Mouse (Mus musculus): ENCODE measurements around the gene Susd3. TPM values are rescaled to one million over a fixed set of nuclear protein-coding genes. Genes with fewer than 3 reads are reported as not detected.

The Susd3 gene
- polyA plus RNA-seq, 1 experiment from 2014 or later, result 0.86 TPM

DNA sequence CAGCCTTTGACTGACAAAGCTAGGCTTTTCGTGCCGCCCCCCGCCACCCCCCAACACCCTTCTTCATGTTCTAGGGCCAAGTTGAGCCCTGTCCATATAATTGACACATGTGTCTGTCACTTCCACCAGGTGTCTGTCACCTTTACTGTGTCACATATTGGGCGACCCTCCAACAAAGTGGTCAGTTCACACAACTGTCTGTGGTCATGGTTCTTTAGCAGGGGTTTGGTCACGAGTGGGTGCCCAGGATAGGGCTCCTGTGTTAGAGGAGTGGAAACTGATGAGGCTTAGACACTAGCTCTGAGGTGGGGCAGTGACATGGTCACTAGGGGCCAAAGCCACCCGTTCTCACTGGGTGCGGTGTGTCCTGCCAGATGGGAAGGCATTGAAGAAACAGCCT lies 48.6 kb downstream of the Susd3 start:
- no peak overlapping the region for H3K9ac ChIP-seq (ENCODE audit: low read depth, low read length)
- no peak for ATAC-seq (replicated peaks; ENCODE audit: insufficient number of reproducible peaks, low FRiP score, low TSS enrichment)
- H3K36me3 ChIP-seq (ENCODE audit: control insufficient read depth, insufficient read depth, low read length), result peaks cover 3% of the 10 kb centered on the region
- no peaks in the 10 kb centered on the region for H3K9me3 ChIP-seq (replicated peaks; ENCODE audit: control insufficient read depth, low read length)
- no peaks in the 10 kb centered on the region for H3K4me1 ChIP-seq (ENCODE audit: control insufficient read depth, insufficient read depth, low read length)
- 82% methylated on average over 7 of the region's 7 CpGs for WGBS (ENCODE audit: insufficient replicate concordance)
- no peak overlapping the region for H3K4me3 ChIP-seq (ENCODE audit: low read depth, low read length)
- H3K27me3 ChIP-seq (ENCODE audit: control insufficient read depth, insufficient read depth, low read length), result no peaks in the 10 kb centered on the region
- H3K4me2 ChIP-seq, result no peak overlapping the region
- H3K27ac ChIP-seq (ENCODE audit: low read depth, low read length), result no peak overlapping the region

DNA sequence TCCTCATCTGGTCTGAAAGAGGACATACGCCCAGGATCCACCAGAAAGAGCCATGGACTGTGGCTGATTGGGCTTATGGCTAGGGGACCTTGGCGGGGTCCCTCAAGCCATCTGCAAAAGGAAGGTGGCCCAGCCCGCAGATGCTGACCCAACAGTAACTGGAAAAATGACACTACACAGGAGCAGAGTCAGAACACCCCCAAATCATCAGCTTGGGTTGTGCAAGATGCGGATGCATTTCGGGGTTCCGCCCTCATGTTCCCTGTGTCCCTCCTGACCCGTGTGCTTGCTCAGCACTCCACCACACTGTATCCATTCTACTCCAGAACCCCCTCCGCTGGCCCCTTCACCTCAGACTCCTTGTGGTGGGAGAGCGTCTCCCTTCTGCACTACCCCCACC lies 49.8 kb downstream of the Susd3 start:
- H3K4me3 ChIP-seq (ENCODE audit: low read depth, low read length), result no peak overlapping the region
- 88% methylated on average over 9 of the region's 9 CpGs for WGBS (ENCODE audit: insufficient replicate concordance)
- ATAC-seq (replicated peaks; ENCODE audit: insufficient number of reproducible peaks, low FRiP score, low TSS enrichment), result no peak
- H3K27ac ChIP-seq (ENCODE audit: low read depth, low read length), result no peak overlapping the region
- H3K4me2 ChIP-seq, result no peak overlapping the region
- no peaks in the 10 kb centered on the region for H3K9me3 ChIP-seq (replicated peaks; ENCODE audit: control insufficient read depth, low read length)
- no peak overlapping the region for H3K9ac ChIP-seq (ENCODE audit: low read depth, low read length)
- H3K27me3 ChIP-seq (ENCODE audit: control insufficient read depth, insufficient read depth, low read length), result no peaks in the 10 kb centered on the region
- H3K4me1 ChIP-seq (ENCODE audit: control insufficient read depth, insufficient read depth, low read length), result no peaks in the 10 kb centered on the region
- peaks cover 3% of the 10 kb centered on the region for H3K36me3 ChIP-seq (ENCODE audit: control insufficient read depth, insufficient read depth, low read length)

DNA sequence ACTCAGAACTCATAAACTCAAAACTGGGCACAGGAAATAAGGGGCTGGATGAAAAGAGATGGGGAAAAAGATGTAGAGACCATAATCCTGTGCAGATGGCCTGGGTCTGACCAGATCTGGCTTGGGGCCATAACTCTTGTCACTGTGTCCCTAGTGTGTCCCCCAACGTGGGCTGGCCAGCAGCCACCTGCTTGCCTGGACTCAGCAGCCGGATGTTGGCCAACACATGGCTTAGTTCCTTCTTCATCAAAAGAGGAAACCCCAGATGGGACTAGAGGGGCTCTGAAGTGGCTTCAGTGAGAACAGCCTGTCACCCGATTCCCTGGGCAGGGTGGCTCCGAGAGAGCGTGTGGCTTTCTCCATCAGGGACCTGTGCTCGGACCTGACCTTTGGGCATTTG lies 51.7 kb downstream of the Susd3 start:
- Histone ChIP-seq H3K9me3 (replicated peaks; ENCODE audit: control insufficient read depth, low read length) (no peaks in the 10 kb centered on the region), H3K4me2 (no peak overlapping the region), H3K27ac (ENCODE audit: low read depth, low read length) (no peak overlapping the region), H3K4me3 (ENCODE audit: low read depth, low read length) (no peak overlapping the region), H3K27me3 (ENCODE audit: control insufficient read depth, insufficient read depth, low read length) (no peaks in the 10 kb centered on the region), H3K9ac (ENCODE audit: low read depth, low read length) (no peak overlapping the region), H3K36me3 (ENCODE audit: control insufficient read depth, insufficient read depth, low read length) (peaks cover 3% of the 10 kb centered on the region; the same call in 1 of the 2 replicates), H3K4me1 (ENCODE audit: control insufficient read depth, insufficient read depth, low read length) (peaks cover 10% of the 10 kb centered on the region)
- no peak for ATAC-seq (replicated peaks; ENCODE audit: insufficient number of reproducible peaks, low FRiP score, low TSS enrichment)
- 75% methylated on average over 6 of the region's 6 CpGs for WGBS (ENCODE audit: insufficient replicate concordance)

DNA sequence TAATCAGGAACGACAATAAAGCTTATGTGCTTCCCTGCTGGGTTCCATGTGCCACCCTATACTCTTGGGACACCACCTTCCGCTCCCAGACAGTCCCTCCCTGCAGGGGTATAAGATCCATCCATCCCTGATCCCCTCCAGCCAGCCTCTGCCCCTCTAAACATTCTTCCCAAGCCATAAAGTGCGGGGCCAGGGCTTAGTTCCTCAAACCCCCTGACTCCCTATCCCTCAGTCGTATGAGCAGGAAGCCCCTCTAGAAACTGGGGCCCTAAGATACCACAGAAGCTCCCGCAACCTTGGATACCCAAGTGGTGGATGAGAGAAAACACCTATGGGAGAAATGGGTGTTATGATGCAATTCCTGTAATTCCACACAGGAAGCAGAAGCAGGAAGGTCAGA lies 52.3 kb downstream of the Susd3 start:
- H3K27me3 ChIP-seq (ENCODE audit: control insufficient read depth, insufficient read depth, low read length), result no peaks in the 10 kb centered on the region
- no peak overlapping the region for H3K27ac ChIP-seq (ENCODE audit: low read depth, low read length)
- H3K9me3 ChIP-seq (replicated peaks; ENCODE audit: control insufficient read depth, low read length), result no peaks in the 10 kb centered on the region
- no peak overlapping the region for H3K4me2 ChIP-seq
- WGBS (ENCODE audit: insufficient replicate concordance), result 70% methylated on average over 5 of the region's 5 CpGs
- H3K36me3 ChIP-seq (ENCODE audit: control insufficient read depth, insufficient read depth, low read length), result peaks cover 3% of the 10 kb centered on the region; the same call in 1 of the 2 replicates
- ATAC-seq (replicated peaks; ENCODE audit: insufficient number of reproducible peaks, low FRiP score, low TSS enrichment), result no peak
- H3K4me3 ChIP-seq (ENCODE audit: low read depth, low read length), result no peak overlapping the region
- no peak overlapping the region for H3K9ac ChIP-seq (ENCODE audit: low read depth, low read length)
- H3K4me1 ChIP-seq (ENCODE audit: control insufficient read depth, insufficient read depth, low read length), result peaks cover 15% of the 10 kb centered on the region

DNA sequence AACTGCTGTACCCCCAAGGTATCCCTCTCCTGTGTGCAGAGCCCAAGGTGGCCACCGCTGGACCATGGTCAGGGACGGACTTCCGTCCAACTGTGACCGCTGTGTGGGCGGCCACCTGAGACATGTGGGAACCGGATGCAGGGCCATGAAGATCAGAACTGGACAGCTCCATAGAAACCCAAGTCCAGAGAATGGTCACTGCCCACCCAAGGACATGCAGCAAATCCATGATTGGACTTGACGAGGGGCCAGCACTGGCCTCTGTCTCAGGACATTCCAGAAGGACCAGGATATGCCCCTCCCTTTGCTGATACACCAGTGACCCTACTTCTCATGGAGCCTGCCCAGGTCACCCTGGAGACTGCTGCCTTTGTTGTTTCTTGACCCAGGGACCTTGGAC lies 52.9 kb downstream of the Susd3 start:
- no peaks in the 10 kb centered on the region for H3K9me3 ChIP-seq (replicated peaks; ENCODE audit: control insufficient read depth, low read length)
- H3K27me3 ChIP-seq (ENCODE audit: control insufficient read depth, insufficient read depth, low read length), result no peaks in the 10 kb centered on the region
- peaks cover 3% of the 10 kb centered on the region; the same call in 1 of the 2 replicates for H3K36me3 ChIP-seq (ENCODE audit: control insufficient read depth, insufficient read depth, low read length)
- WGBS (ENCODE audit: insufficient replicate concordance), result 82% methylated on average over 7 of the region's 7 CpGs
- H3K4me3 ChIP-seq (ENCODE audit: low read depth, low read length), result no peak overlapping the region
- no peak for ATAC-seq (replicated peaks; ENCODE audit: insufficient number of reproducible peaks, low FRiP score, low TSS enrichment)
- H3K27ac ChIP-seq (ENCODE audit: low read depth, low read length), result no peak overlapping the region
- H3K4me1 ChIP-seq (ENCODE audit: control insufficient read depth, insufficient read depth, low read length), result peaks cover 20% of the 10 kb centered on the region
- H3K9ac ChIP-seq (ENCODE audit: low read depth, low read length), result no peak overlapping the region
- no peak overlapping the region for H3K4me2 ChIP-seq

DNA sequence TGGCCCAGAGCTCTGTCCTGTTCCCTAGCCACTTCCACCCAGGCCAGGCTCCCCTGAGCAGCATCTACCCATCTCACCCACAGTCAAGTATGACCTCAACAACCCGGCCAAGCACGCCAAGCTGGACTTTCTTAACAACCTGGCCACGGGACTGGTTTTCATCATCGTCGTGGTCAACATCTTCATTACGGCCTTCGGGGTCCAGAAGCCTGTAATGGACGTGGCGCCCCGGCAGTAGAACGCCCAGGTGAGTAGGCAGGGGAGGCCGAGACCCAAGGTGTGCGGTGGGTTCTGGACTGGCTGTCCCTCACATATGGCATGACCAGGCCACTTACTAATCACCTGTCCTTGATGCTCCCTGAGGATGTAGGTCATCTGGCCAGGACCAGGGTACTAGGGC lies 53.7 kb downstream of the Susd3 start:
- Histone ChIP-seq H3K4me1 (ENCODE audit: control insufficient read depth, insufficient read depth, low read length) (peaks cover 29% of the 10 kb centered on the region), H3K36me3 (ENCODE audit: control insufficient read depth, insufficient read depth, low read length) (peaks cover 3% of the 10 kb centered on the region; the same call in 1 of the 2 replicates), H3K4me2 (no peak overlapping the region), H3K4me3 (ENCODE audit: low read depth, low read length) (no peak overlapping the region), H3K9me3 (replicated peaks; ENCODE audit: control insufficient read depth, low read length) (no peaks in the 10 kb centered on the region), H3K9ac (ENCODE audit: low read depth, low read length) (no peak overlapping the region), H3K27ac (ENCODE audit: low read depth, low read length) (no peak overlapping the region), H3K27me3 (ENCODE audit: control insufficient read depth, insufficient read depth, low read length) (no peaks in the 10 kb centered on the region)
- no peak for ATAC-seq (replicated peaks; ENCODE audit: insufficient number of reproducible peaks, low FRiP score, low TSS enrichment)
- 87% methylated on average over 13 of the region's 13 CpGs for WGBS (ENCODE audit: insufficient replicate concordance)

DNA sequence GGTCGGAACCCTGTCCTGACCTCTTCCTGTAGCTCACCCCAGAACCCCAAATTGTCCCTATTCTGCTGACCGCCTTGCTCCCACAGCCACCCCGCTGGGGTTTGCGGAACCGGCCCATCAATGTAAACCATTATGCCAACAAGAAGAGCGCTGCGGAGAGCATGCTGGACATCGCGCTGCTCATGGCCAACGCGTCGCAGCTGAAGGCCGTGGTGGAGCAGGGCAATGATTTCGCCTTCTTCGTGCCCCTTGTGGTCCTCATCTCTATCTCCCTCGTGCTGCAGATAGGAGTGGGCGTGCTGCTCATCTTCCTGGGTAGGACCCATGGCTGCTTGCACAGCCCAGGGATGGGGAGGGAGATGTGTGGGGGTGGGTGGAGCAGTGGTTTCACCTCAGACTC lies 54.9 kb downstream of the Susd3 start:
- Histone ChIP-seq H3K9ac (ENCODE audit: low read depth, low read length) (no peak overlapping the region), H3K4me2 (no peak overlapping the region), H3K9me3 (replicated peaks; ENCODE audit: control insufficient read depth, low read length) (no peaks in the 10 kb centered on the region), H3K36me3 (ENCODE audit: control insufficient read depth, insufficient read depth, low read length) (peaks cover 3% of the 10 kb centered on the region; the same call in 1 of the 2 replicates), H3K4me1 (ENCODE audit: control insufficient read depth, insufficient read depth, low read length) (peaks cover 39% of the 10 kb centered on the region), H3K4me3 (ENCODE audit: low read depth, low read length) (no peak overlapping the region), H3K27me3 (ENCODE audit: control insufficient read depth, insufficient read depth, low read length) (no peaks in the 10 kb centered on the region), H3K27ac (ENCODE audit: low read depth, low read length) (no peak overlapping the region)
- WGBS (ENCODE audit: insufficient replicate concordance), result 89% methylated on average over 17 of the region's 17 CpGs
- no peak for ATAC-seq (replicated peaks; ENCODE audit: insufficient number of reproducible peaks, low FRiP score, low TSS enrichment)

DNA sequence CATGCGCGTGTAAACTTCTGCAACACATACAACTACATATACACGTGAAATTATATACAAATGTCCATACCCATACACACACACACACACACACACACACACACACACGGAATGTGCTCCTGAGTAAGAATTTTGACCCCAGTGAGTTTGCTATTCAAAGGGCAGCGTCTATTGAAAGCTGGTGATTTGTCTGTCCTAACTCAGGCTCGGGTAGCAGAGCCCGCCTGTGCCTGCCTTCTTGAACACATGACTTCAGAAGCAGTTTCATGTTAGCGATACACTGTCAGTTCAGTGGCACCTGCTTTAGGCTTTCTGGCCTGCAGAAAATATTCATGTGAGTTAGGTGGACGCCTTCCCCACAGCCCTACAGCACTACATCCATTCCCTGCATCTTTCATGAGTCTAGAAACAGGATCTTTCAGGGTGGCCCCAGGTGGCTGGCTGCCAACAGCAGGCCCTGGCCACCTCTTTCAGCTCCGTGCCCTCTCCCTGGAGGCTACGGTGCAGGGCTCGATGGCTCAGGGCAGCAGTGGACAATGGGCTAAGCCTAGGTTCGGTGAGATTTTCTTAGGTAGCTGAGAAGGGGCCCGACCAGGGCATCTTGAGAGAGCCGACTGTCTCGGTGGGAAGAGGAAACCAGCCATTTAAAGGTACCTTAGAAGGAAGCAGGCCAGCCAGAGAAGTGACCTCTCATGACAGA lies 56.2 kb downstream of the Susd3 start:
- Histone ChIP-seq H3K36me3 (ENCODE audit: control insufficient read depth, insufficient read depth, low read length) (peaks cover 3% of the 10 kb centered on the region; the same call in 1 of the 2 replicates), H3K9ac (ENCODE audit: low read depth, low read length) (0 out of 2 replicates have a peak overlapping the region, but pooled peaks have one; percentile 10), H3K9me3 (replicated peaks; ENCODE audit: control insufficient read depth, low read length) (no peaks in the 10 kb centered on the region), H3K4me3 (ENCODE audit: low read depth, low read length) (no peak overlapping the region), H3K4me2 (no peak overlapping the region; the same call in 1 of the 2 replicates), H3K27me3 (ENCODE audit: control insufficient read depth, insufficient read depth, low read length) (no peaks in the 10 kb centered on the region), H3K4me1 (ENCODE audit: control insufficient read depth, insufficient read depth, low read length) (peaks cover 46% of the 10 kb centered on the region), H3K27ac (ENCODE audit: low read depth, low read length) (no peak overlapping the region)
- no peak for ATAC-seq (replicated peaks; ENCODE audit: insufficient number of reproducible peaks, low FRiP score, low TSS enrichment)
- 74% methylated on average over 16 of the region's 16 CpGs for WGBS (ENCODE audit: insufficient replicate concordance)

DNA sequence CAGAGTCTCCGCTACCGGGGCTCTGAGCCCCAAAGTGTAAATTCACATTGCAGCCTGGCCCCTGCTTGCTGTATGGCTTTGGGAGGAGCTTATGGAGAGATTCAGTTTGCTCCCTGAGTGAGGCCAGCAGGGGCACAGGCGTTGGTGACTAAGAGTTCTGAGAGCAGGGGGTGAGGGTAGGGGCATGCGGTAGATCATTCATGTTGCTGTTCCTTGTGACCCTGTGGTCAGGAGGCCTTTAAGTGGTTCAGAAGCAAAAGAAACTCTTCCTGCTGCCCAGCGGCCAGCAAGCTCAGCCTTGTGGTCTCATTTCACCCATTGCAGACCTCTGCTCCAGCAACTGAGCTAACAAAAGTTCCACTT lies 56.9 kb downstream of the Susd3 start:
- no peak overlapping the region for H3K4me3 ChIP-seq (ENCODE audit: low read depth, low read length)
- 58% methylated on average over 5 of the region's 5 CpGs for WGBS (ENCODE audit: insufficient replicate concordance)
- H3K9me3 ChIP-seq (replicated peaks; ENCODE audit: control insufficient read depth, low read length), result no peaks in the 10 kb centered on the region
- H3K4me2 ChIP-seq, result peak overlapping the region; percentile 2; the same call in 1 of the 2 replicates
- H3K4me1 ChIP-seq (ENCODE audit: control insufficient read depth, insufficient read depth, low read length), result peaks cover 51% of the 10 kb centered on the region
- 0 out of 2 replicates have a peak overlapping the region, but pooled peaks have one; percentile 3 for H3K27ac ChIP-seq (ENCODE audit: low read depth, low read length)
- ATAC-seq (replicated peaks; ENCODE audit: insufficient number of reproducible peaks, low FRiP score, low TSS enrichment), result no peak
- peak overlapping the region; percentile 49 for H3K9ac ChIP-seq (ENCODE audit: low read depth, low read length)
- H3K36me3 ChIP-seq (ENCODE audit: control insufficient read depth, insufficient read depth, low read length), result peaks cover 3% of the 10 kb centered on the region; the same call in 1 of the 2 replicates
- H3K27me3 ChIP-seq (ENCODE audit: control insufficient read depth, insufficient read depth, low read length), result no peaks in the 10 kb centered on the region
